Mouse (Mus musculus): ENCODE data around the gene Sgip1.

The Sgip1 gene

DNA sequence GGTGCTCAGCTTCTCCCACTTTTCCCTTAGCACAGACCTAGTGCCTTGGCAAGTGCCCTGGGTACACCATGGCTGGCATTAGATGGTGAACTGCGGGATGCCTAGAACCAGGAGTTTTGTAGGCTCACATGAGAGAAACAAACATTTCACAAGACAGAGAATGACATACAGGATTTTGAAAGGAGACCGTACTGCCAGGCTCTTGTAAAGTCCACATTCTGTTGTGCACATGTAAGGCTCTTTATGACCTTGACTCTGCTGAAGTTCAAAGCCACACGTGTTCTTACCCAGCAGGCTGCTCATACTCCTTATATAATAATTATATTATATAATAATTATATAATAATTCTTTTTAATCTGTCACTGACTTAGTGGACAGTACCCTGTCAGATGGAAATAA lies 65.9 kb downstream of the Sgip1 start:
- Histone ChIP-seq H3K36me3 (ENCODE audit: control insufficient read depth, insufficient read depth, low read length, poor library complexity, severe bottlenecking) (no peaks in the 10 kb centered on the region), H3K27me3 (ENCODE audit: control insufficient read depth, insufficient read depth, low read length, poor library complexity, severe bottlenecking) (no peaks in the 10 kb centered on the region)
- no peak for DNase-seq (ENCODE audit: low read depth, low spot score)

DNA sequence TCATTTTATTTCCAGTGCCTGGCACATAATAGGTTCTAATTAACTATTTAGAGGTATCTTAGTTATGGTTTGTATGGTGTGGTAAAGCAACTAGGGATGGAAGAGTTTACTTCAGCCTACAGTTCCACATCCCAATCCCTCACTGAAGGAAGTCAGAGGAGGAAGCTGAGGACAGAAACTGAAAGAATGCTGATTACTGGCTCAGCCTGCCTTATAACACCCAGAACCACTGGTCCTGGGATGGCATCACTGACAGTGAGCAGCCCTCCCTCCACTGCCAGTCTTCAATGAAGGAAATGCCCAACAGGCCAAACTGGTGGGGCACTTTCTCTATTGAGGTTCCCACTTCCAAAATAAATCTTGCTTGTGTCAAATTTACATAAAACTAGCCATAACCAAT lies 67.2 kb downstream of the Sgip1 start:
- DNase-seq (ENCODE audit: low read depth, low spot score), result no peak
- Histone ChIP-seq H3K36me3 (ENCODE audit: control insufficient read depth, insufficient read depth, low read length, poor library complexity, severe bottlenecking) (no peaks in the 10 kb centered on the region), H3K27me3 (ENCODE audit: control insufficient read depth, insufficient read depth, low read length, poor library complexity, severe bottlenecking) (no peaks in the 10 kb centered on the region)

DNA sequence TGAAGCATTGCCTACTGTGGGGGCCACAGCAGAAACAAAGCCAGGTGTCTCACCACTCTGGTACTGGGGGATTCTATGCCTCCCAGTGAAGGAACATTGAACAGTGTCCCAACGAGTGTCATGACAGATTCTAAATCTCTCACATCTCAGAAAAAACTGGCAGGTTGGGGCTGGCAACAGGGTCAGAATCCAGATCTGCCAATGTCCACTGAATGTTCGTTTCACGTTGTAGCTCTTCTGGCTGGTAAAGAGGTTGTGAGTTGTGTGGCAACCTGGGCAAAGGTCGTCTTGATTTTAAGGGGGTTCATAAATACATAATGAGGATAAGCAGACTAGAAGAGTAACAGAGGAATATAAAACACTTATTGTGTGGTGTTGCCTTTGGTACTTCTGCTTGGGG lies 68.2 kb downstream of the Sgip1 start:
- Histone ChIP-seq H3K36me3 (ENCODE audit: control insufficient read depth, insufficient read depth, low read length, poor library complexity, severe bottlenecking) (no peaks in the 10 kb centered on the region), H3K27me3 (ENCODE audit: control insufficient read depth, insufficient read depth, low read length, poor library complexity, severe bottlenecking) (no peaks in the 10 kb centered on the region)
- DNase-seq (ENCODE audit: low read depth, low spot score), result no peak

DNA sequence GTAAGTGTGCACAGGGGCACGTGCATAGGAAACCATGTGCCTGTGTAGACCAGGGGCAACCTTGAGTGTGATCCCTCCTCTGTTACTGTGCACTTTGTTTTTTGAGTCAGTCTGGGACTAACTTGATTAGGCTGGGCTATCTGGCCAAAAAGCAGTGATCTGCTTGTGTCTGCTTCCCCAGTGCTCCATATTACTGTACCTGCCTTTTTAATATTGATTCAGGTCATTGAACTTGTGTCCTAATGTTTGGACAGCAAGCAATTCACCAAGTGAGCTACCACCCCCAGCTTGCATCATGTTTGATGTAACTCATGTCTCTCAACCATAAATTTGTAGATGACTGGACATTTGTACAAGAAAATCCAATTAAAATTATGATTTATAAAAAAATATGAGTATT lies 69.2 kb downstream of the Sgip1 start:
- no peak for DNase-seq (ENCODE audit: low read depth, low spot score)
- Histone ChIP-seq H3K36me3 (ENCODE audit: control insufficient read depth, insufficient read depth, low read length, poor library complexity, severe bottlenecking) (no peaks in the 10 kb centered on the region), H3K27me3 (ENCODE audit: control insufficient read depth, insufficient read depth, low read length, poor library complexity, severe bottlenecking) (no peaks in the 10 kb centered on the region)

DNA sequence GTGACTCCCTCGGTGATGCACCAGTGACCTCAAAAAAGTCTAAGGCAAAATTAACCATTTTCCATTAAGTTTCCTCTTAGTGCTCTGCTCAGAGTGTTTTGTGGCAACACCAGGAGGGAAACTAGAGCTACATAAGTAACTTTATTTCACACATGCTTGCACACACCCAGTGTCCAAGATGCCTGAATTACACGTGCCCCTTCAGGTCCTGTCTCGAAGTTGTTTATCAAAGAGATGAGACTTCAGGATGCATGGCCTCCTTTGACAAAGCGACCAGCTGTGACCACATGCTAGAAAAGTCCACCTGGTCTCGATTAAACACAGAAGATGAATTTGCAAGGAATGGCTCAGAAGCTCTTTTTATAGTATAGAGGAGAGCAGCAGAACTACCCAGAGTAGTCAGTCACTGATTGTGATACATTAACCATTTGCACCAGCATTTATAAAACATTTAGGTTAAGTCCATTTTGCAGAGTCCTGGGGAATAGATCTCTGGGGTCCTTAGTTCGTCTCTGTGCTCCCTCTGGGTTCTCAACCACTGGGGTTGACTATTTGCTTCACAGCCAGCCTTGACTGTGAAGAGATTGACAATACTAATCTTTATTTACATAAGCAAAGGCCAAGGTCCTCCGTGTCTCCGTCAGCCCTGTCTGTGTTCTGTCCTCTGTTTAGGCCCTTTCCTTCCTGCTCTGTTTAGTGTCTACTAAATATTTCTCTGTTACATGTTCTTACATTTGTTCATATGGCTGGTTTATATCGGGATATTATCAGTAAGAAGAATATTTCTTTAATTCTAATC lies 70.1 kb downstream of the Sgip1 start:
- DNase-seq (ENCODE audit: low read depth, low spot score), result no peak
- no peaks in the 10 kb centered on the region for H3K27me3 ChIP-seq (ENCODE audit: control insufficient read depth, insufficient read depth, low read length, poor library complexity, severe bottlenecking)
- H3K36me3 ChIP-seq (ENCODE audit: control insufficient read depth, insufficient read depth, low read length, poor library complexity, severe bottlenecking), result no peaks in the 10 kb centered on the region

DNA sequence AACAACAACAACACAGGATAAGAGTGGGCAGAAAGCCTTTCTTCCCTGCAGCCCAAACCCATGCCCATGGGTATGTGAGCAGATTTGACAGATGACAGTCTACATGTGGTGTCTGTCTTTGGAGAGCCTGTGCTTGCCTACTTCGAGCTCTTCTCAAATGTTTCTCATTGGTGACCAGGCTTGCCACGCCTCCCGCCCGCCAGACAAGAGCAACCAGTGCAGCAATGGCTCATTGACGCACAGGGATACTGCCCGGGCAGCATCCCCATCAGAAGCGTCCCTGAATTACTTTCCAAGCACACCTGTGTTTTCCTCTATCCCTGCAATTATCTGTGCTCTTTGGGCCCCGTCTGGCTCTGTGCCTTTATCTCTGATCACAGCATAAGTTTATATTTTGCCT lies 72.2 kb downstream of the Sgip1 start:
- no peaks in the 10 kb centered on the region for H3K36me3 ChIP-seq (ENCODE audit: control insufficient read depth, insufficient read depth, low read length, poor library complexity, severe bottlenecking)

DNA sequence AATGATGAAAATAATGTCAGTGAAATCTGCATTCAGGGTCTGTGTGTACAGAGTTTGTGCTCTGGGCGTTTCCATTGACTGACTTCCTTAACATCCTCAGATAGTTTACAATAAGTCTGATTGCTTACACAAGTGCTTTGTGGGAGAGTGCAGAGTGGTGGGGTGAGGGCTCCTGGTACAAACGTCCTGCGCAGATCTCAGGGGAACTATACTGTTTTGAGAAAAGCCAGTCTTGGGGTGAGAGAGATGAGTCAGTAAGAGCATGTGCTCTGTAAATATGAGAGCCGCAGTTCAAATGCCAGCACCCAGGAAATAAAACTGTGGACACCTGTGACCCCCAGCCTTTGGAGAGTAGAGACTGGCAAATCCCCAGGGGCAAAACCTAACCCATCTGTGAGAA lies 80.7 kb downstream of the Sgip1 start:
- no peaks in the 10 kb centered on the region for H3K36me3 ChIP-seq (ENCODE audit: control insufficient read depth, insufficient read depth, low read length, poor library complexity, severe bottlenecking)
- DNase-seq (ENCODE audit: low read depth, low spot score), result no peak
- no peaks in the 10 kb centered on the region for H3K27me3 ChIP-seq (ENCODE audit: control insufficient read depth, insufficient read depth, low read length, poor library complexity, severe bottlenecking)

More for the DNA sequence above, 72.2 kb downstream of the Sgip1 start:
- H3K27me3 ChIP-seq (ENCODE audit: control insufficient read depth, insufficient read depth, low read length, poor library complexity, severe bottlenecking), result no peaks in the 10 kb centered on the region
- DNase-seq (ENCODE audit: low read depth, low spot score), result no peak

DNA sequence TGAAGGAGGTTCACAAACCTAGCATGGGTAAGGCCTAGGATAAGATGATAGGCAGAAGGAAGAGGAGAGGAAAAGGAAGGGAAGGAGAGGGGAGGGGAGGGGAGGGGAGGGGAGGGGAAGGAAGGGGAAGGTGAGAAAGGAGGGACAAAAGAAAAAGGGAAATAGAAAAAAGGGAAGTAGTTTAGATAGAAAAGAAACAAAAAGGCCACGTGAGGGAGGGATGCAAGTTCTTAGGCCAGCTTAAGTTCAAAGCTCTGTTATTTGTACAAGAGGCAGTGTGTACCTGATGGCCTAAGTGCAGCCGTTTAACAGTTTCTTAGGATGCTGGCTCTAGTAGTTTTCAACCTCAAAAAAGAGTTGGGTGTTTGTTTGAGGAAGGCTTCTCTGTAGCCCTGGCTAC lies 83.4 kb downstream of the Sgip1 start:
- Histone ChIP-seq H3K27me3 (ENCODE audit: control insufficient read depth, insufficient read depth, low read length, poor library complexity, severe bottlenecking) (no peaks in the 10 kb centered on the region), H3K36me3 (ENCODE audit: control insufficient read depth, insufficient read depth, low read length, poor library complexity, severe bottlenecking) (no peaks in the 10 kb centered on the region)
- DNase-seq (ENCODE audit: low read depth, low spot score), result no peak

DNA sequence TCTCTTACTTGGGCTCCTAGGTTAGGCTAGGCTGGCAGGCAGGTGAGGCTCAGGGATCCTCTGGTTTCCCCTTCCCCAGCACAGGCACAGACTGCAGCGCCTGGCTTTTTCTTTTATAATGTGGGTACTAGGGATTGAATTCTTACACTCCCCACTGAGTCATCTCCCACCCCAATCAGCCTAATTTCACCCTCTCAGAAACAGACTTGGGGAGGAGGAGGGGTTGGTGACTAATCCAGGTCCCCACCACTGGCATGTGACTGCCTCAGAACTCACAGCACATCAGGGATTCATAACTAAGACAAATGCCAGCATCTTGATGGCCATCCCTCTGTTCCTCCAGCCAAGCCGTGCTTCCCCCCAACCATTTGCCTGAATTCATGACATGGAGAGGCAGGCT lies 85.1 kb downstream of the Sgip1 start:
- Histone ChIP-seq H3K27me3 (ENCODE audit: control insufficient read depth, insufficient read depth, low read length, poor library complexity, severe bottlenecking) (no peaks in the 10 kb centered on the region), H3K36me3 (ENCODE audit: control insufficient read depth, insufficient read depth, low read length, poor library complexity, severe bottlenecking) (no peaks in the 10 kb centered on the region)
- no peak for DNase-seq (ENCODE audit: low read depth, low spot score)

DNA sequence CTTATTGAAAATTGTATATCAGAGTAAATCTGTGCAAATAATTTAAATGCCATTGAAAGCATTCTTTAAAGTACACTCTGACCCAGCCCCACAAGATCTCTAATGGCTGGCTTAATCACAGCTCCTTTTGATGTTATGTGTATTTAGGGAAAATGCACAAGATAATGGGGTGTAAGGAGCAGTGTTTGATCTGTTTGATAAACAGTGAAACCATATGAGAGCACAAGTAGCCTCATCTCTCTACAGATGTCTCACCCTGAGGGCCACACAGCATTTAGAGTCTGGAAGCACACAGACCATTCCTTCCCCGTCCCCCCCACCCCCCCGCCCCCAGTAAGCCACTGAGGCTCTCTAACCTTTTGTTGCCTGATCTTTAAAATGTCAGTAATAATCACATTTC lies 87.4 kb downstream of the Sgip1 start:
- H3K36me3 ChIP-seq (ENCODE audit: control insufficient read depth, insufficient read depth, low read length, poor library complexity, severe bottlenecking), result no peaks in the 10 kb centered on the region
- no peaks in the 10 kb centered on the region for H3K27me3 ChIP-seq (ENCODE audit: control insufficient read depth, insufficient read depth, low read length, poor library complexity, severe bottlenecking)
- no peak for DNase-seq (ENCODE audit: low read depth, low spot score)

DNA sequence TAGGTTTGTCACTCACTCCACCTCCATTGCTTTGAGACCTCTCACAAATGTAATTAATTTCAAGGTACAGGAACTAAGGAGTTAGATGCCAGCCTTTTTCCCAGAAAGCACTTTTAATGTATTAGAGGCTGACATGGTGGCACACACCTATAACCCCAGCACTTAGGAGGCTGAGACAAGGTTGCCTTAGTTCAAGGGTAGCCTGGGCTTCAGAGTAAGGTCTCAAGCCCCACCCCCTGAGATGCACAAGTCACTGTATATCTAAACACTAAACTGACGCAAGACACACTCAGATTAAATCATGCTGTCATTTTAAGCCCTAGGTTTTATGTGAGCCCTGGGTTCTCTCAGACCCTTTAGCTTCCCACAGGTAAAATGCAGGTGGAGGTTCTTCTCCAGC lies 92.1 kb downstream of the Sgip1 start:
- H3K36me3 ChIP-seq (ENCODE audit: control insufficient read depth, insufficient read depth, low read length, poor library complexity, severe bottlenecking), result no peaks in the 10 kb centered on the region
- no peak for DNase-seq (ENCODE audit: low read depth, low spot score)
- H3K27me3 ChIP-seq (ENCODE audit: control insufficient read depth, insufficient read depth, low read length, poor library complexity, severe bottlenecking), result no peaks in the 10 kb centered on the region

DNA sequence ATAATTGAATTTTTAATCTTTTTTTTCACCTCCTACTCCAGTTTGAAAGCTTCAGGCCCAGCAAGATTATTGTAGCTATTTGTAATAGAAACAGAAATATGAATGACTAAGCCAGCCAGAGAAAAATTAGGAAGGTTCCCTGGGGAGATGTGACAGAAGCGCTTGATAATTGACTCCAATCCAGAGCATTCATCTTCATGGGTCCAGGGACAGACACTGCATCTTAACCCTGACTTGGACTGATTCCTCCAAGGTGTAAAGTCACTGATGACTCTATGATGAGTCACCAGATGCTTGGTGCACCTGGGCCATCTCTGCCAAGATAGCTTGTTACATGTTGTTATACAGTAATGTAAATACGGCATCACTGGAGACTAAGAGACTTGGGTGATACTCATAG lies 92.6 kb downstream of the Sgip1 start:
- DNase-seq (ENCODE audit: low read depth, low spot score), result no peak
- Histone ChIP-seq H3K36me3 (ENCODE audit: control insufficient read depth, insufficient read depth, low read length, poor library complexity, severe bottlenecking) (no peaks in the 10 kb centered on the region), H3K27me3 (ENCODE audit: control insufficient read depth, insufficient read depth, low read length, poor library complexity, severe bottlenecking) (no peaks in the 10 kb centered on the region)

DNA sequence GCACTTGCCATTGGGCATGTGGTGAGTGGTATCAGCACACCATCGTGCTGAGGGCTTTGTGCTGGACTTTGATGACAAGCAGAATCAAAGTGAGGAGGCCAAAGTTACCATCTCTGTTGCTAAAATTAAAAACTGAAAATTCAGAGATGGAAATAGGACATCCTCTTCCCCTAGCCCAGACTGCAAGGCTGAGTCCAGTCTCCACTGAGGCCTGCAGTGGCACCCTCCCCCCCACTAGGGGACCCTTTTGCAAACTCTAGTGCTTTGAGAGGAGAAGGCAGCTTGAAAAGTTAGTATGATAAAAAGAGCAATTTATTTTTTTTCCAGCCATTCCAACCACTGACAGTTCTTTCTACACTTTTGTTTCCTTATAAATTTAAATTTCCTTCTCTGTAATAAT lies 93.6 kb downstream of the Sgip1 start:
- Histone ChIP-seq H3K36me3 (ENCODE audit: control insufficient read depth, insufficient read depth, low read length, poor library complexity, severe bottlenecking) (no peaks in the 10 kb centered on the region), H3K27me3 (ENCODE audit: control insufficient read depth, insufficient read depth, low read length, poor library complexity, severe bottlenecking) (no peaks in the 10 kb centered on the region)
- DNase-seq (ENCODE audit: low read depth, low spot score), result no peak

DNA sequence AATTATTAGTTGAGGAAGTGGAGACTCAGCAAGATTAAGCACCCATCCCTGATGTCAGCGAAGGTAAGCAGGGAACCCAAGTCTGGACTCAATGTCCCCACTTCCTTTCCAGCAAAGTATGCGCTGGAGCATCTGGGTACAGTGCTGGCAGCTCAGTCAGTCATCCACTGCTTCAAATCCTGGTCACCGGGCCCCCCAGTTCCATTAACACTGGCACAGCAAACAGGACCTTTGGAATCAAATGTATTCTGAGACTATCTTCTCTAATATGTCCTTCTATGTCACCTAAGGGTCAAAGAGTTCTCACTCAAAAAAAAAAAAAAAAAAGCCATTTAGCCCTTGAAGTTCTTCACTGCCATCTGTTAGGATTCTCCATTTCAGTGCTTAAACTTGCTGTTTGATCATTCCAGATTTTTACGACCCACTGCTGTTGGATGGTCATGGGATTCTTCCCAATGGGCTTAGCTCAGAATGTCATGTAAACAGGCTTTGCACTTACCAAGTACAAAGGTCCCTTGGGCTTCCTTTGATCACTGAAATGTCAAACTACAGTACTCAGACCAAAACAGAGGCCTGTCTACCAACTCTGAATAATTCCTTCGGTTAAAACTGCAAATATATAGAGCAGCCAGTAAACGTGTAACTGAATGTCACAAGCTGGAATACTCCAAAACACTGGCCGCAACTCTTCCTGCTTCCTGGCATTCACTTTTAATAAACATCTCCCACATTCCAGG lies 99.1 kb downstream of the Sgip1 start:
- Histone ChIP-seq H3K27me3 (ENCODE audit: control insufficient read depth, insufficient read depth, low read length, poor library complexity, severe bottlenecking) (no peaks in the 10 kb centered on the region), H3K36me3 (ENCODE audit: control insufficient read depth, insufficient read depth, low read length, poor library complexity, severe bottlenecking) (no peaks in the 10 kb centered on the region)
- DNase-seq (ENCODE audit: low read depth, low spot score), result no peak

DNA sequence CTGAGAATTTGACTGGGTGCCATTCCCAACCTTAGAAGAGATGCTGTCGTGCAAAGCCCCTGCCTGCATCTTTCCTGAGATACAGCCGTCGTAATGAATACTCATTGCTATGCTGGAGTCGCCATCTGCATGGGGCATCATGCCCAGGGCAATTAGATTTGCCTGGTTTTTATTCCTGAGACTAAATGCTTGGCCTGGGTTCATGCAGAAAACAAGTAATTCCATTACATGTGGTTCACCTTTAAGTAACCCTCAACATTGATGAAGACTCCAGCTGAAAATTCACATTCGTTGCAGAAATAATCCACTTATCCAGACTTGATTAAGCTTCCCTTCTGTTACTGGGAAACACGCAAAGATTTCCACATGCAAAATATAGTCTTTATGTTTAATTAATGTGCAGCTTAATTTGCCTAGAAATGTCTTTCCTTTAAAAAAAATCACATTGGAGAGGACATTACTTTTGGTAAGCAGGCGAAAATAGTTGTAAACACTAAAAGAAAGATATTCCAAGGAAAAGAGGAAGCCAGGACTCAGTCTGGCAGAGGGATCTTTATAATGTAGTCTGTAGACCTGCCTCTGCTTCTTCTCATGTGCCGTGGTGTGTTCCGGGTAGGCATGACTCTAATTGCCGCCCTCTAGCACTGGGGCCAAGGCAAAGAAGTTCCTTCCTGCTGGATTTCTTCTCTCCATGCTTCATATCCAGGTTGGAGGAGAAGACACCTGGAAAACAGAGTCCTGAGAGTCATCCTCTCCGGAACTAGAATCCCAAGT lies 100.0 kb downstream of the Sgip1 start:
- Histone ChIP-seq H3K36me3 (ENCODE audit: control insufficient read depth, insufficient read depth, low read length, poor library complexity, severe bottlenecking) (no peaks in the 10 kb centered on the region), H3K27me3 (ENCODE audit: control insufficient read depth, insufficient read depth, low read length, poor library complexity, severe bottlenecking) (no peaks in the 10 kb centered on the region)
- no peak for DNase-seq (ENCODE audit: low read depth, low spot score)
